Mouse (Mus musculus) limb, embryonic 13.5 days (tissue): ENCODE results near the gene Itpr3. TPM values are rescaled to one million over a fixed set of nuclear protein-coding genes. Genes with fewer than 3 reads are reported as not detected.
A peak's percentile ranks its signal among the peaks of the same experiment; 100 is the strongest.

Experiments
- ATAC-seq: fragments of 200-750 bp; cut with Nextera tagmentation; 2 replicates; pipeline ENCODE4 v1.8.0; 2017; ENCODE audit warnings: low read depth, moderate number of reproducible peaks, moderate TSS enrichment; ENCODE audit not compliant: low FRiP score
- H3K27ac ChIP-seq: fragments of 300-500 bp; sonication (generic); 2 replicates; pipeline ENCODE4 v1.5.1; 2015; ENCODE audit warnings: inconsistent platforms, mild to moderate bottlenecking, moderate library complexity
- H3K27me3 ChIP-seq: fragments of 300-500 bp; sonication (generic); 2 replicates; pipeline ENCODE4 v1.6.1; 2015; ENCODE audit warnings: mild to moderate bottlenecking, inconsistent platforms
- H3K36me3 ChIP-seq: fragments of 300-500 bp; sonication (generic); 2 replicates; pipeline ENCODE4 v1.6.1; 2015; ENCODE audit warnings: inconsistent platforms, mild to moderate bottlenecking, moderate library complexity
- H3K4me1 ChIP-seq: fragments of 300-500 bp; sonication (generic); 2 replicates; pipeline ENCODE4 v1.6.1; 2015; ENCODE audit warnings: inconsistent platforms
- H3K4me2 ChIP-seq: fragments of 300-500 bp; sonication (generic); replicated peaks from 2 replicates; pipeline ENCODE4 v1.6.1; 2015; ENCODE audit warnings: inconsistent platforms, mild to moderate bottlenecking, moderate library complexity
- H3K4me3 ChIP-seq: fragments of 300-500 bp; sonication (generic); 2 replicates; pipeline ENCODE4 v1.5.1; 2015; ENCODE audit warnings: moderate library complexity, mild to moderate bottlenecking, inconsistent platforms
- H3K9ac ChIP-seq: fragments of 300-500 bp; sonication (generic); 2 replicates; pipeline ENCODE4 v1.6.1; 2015; ENCODE audit warnings: mild to moderate bottlenecking, inconsistent platforms
- H3K9me3 ChIP-seq: fragments of 300-500 bp; sonication (generic); 2 replicates; pipeline ENCODE4 v1.6.1; 2016; ENCODE audit warnings: inconsistent platforms
- WGBS: fragments of 180-500 bp; shearing (Covaris S2); methylation state at CpG from one replicate; pipeline ENCODE4 v1.1.7; 2015; 5-methylcytosine and 5-hydroxymethylcytosine counted together
- polyA plus RNA-seq: library from polyadenylated mRNA; unstranded; fragments of >200 nt; fragmentation: Nextera tagmentation; extraction: Ambion mirVana; gene quantifications from 2 replicates; pipeline ENCODE4 v1.2.1, GENCODE M21; 2015

Gene Itpr3
- polyA plus RNA-seq: 3.1 and 3.3 TPM in 2 replicates

- Histone ChIP-seq H3K4me3 (peak within 1 kb of the TSS; percentile 64), H3K27ac (peak within 1 kb of the TSS; percentile 71), H3K27me3 (peaks cover 7% of the 10 kb centered on the region; the same call in 1 of the 2 replicates)
These were observed at the start of gene Itpr3 for GRCm38 (mm10) chr17:27056812-27057516. Gene Itpr3, plus strand, starts transcription at chr17:27057304.

GRCm38 (mm10) chr17:27008277-27008676, 48.8 kb upstream of the Itpr3 start:
- Histone ChIP-seq H3K4me2 (no peak overlapping the region), H3K36me3 (no peaks in the 10 kb centered on the region), H3K27me3 (peaks cover 6% of the 10 kb centered on the region; the same call in 1 of the 2 replicates), H3K9ac (no peak overlapping the region), H3K4me1 (0 out of 2 replicates have a peak, but pooled peaks cover 13% of the 10 kb centered on the region), H3K4me3 (no peak overlapping the region), H3K9me3 (no peaks in the 10 kb centered on the region), H3K27ac (no peak overlapping the region)
- no peak for ATAC-seq
- WGBS: 80% methylated on average over 2 of the region's 2 CpGs

More at GRCm38 (mm10) chr17:27056812-27057516, at the start of gene Itpr3:
- Histone ChIP-seq H3K4me1 (peaks cover 43% of the 10 kb centered on the region), H3K4me2 (peak within 1 kb of the TSS; percentile 93), H3K36me3 (no peaks in the 10 kb centered on the region), H3K9me3 (0 out of 2 replicates have a peak, but pooled peaks cover 3% of the 10 kb centered on the region), H3K9ac (peak within 1 kb of the TSS; percentile 76)
- ATAC-seq: peak; percentile 72
- WGBS: under 1% methylated on average over 56 of the region's 66 CpGs

GRCm38 (mm10) chr17:27011167-27011566, 45.9 kb upstream of the Itpr3 start:
- no peak for ATAC-seq
- Histone ChIP-seq H3K4me2 (no peak overlapping the region), H3K36me3 (no peaks in the 10 kb centered on the region), H3K4me1 (0 out of 2 replicates have a peak, but pooled peaks cover 9% of the 10 kb centered on the region), H3K9ac (no peak overlapping the region), H3K27me3 (no peaks in the 10 kb centered on the region), H3K9me3 (no peaks in the 10 kb centered on the region), H3K4me3 (no peak overlapping the region), H3K27ac (no peak overlapping the region)
- WGBS: 88% methylated on average over 10 of the region's 10 CpGs

GRCm38 (mm10) chr17:27011998-27012672, 45.0 kb upstream of the Itpr3 start:
- Histone ChIP-seq H3K4me2 (no peak overlapping the region), H3K4me1 (peaks cover 6% of the 10 kb centered on the region; the same call in 1 of the 2 replicates), H3K4me3 (no peak overlapping the region), H3K36me3 (no peaks in the 10 kb centered on the region), H3K27me3 (no peaks in the 10 kb centered on the region), H3K9me3 (no peaks in the 10 kb centered on the region), H3K9ac (no peak overlapping the region), H3K27ac (no peak overlapping the region)
- no peak for ATAC-seq
- 54% methylated on average over 14 of the region's 14 CpGs for WGBS

- Histone ChIP-seq H3K4me3 (no peak overlapping the region), H3K27ac (no peak overlapping the region), H3K9me3 (no peaks in the 10 kb centered on the region), H3K36me3 (no peaks in the 10 kb centered on the region), H3K9ac (no peak overlapping the region), H3K27me3 (no peaks in the 10 kb centered on the region), H3K4me1 (peaks cover 11% of the 10 kb centered on the region; the same call in 1 of the 2 replicates), H3K4me2 (no peak overlapping the region)
- no peak for ATAC-seq
- 30% methylated on average over 6 of the region's 6 CpGs for WGBS
These were observed 44.2 kb upstream of the Itpr3 start for GRCm38 (mm10) chr17:27012909-27013308.

- H3K9ac ChIP-seq: peak overlapping the region; percentile 67
- 4% methylated on average over 34 of the region's 34 CpGs for WGBS
- peak overlapping the region; percentile 74 for H3K4me2 ChIP-seq
- no peaks in the 10 kb centered on the region for H3K27me3 ChIP-seq
- H3K27ac ChIP-seq: peak overlapping the region; percentile 56
- peak; percentile 86 for ATAC-seq
- H3K4me3 ChIP-seq: peak overlapping the region; percentile 52
- peaks cover 35% of the 10 kb centered on the region for H3K36me3 ChIP-seq
- no peaks in the 10 kb centered on the region for H3K9me3 ChIP-seq
- H3K4me1 ChIP-seq: peaks cover 13% of the 10 kb centered on the region
These were observed 39.3 kb upstream of the Itpr3 start for GRCm38 (mm10) chr17:27017564-27018499.

GRCm38 (mm10) chr17:27018555-27019196, 38.4 kb upstream of the Itpr3 start:
- no peak for ATAC-seq
- H3K9ac ChIP-seq: peak overlapping the region; percentile 67
- WGBS: 28% methylated on average over 11 of the region's 12 CpGs

GRCm38 (mm10) chr17:27021076-27021475, 36.0 kb upstream of the Itpr3 start:
- Histone ChIP-seq H3K4me2 (no peak overlapping the region), H3K27me3 (no peaks in the 10 kb centered on the region), H3K4me1 (peaks cover 13% of the 10 kb centered on the region), H3K9me3 (no peaks in the 10 kb centered on the region), H3K4me3 (no peak overlapping the region), H3K36me3 (peaks cover 68% of the 10 kb centered on the region), H3K27ac (no peak overlapping the region), H3K9ac (no peak overlapping the region)
- 87% methylated on average over 14 of the region's 14 CpGs for WGBS
- ATAC-seq: no peak

More at GRCm38 (mm10) chr17:27018555-27019196, 38.4 kb upstream of the Itpr3 start:
- Histone ChIP-seq H3K36me3 (peaks cover 44% of the 10 kb centered on the region), H3K27ac (peak overlapping the region; percentile 56; the same call in 1 of the 2 replicates), H3K9me3 (no peaks in the 10 kb centered on the region), H3K4me1 (peaks cover 13% of the 10 kb centered on the region), H3K4me2 (peak overlapping the region; percentile 74), H3K27me3 (no peaks in the 10 kb centered on the region), H3K4me3 (peak overlapping the region; percentile 52)

GRCm38 (mm10) chr17:27021736-27022135, 35.4 kb upstream of the Itpr3 start:
- Histone ChIP-seq H3K9ac (no peak overlapping the region), H3K4me3 (no peak overlapping the region), H3K4me1 (peaks cover 13% of the 10 kb centered on the region), H3K27me3 (no peaks in the 10 kb centered on the region), H3K36me3 (peaks cover 70% of the 10 kb centered on the region), H3K4me2 (no peak overlapping the region), H3K27ac (no peak overlapping the region), H3K9me3 (no peaks in the 10 kb centered on the region)
- WGBS: 92% methylated on average over 9 of the region's 9 CpGs
- no peak for ATAC-seq

GRCm38 (mm10) chr17:27023342-27023741, 33.8 kb upstream of the Itpr3 start:
- H3K9me3 ChIP-seq: no peaks in the 10 kb centered on the region
- H3K36me3 ChIP-seq: peaks cover 70% of the 10 kb centered on the region
- no peak overlapping the region for H3K4me3 ChIP-seq
- no peak overlapping the region for H3K27ac ChIP-seq
- no peak overlapping the region for H3K9ac ChIP-seq
- H3K4me1 ChIP-seq: peaks cover 16% of the 10 kb centered on the region
- WGBS: 91% methylated on average over 4 of the region's 4 CpGs
- H3K4me2 ChIP-seq: no peak overlapping the region
- ATAC-seq: no peak
- H3K27me3 ChIP-seq: no peaks in the 10 kb centered on the region

GRCm38 (mm10) chr17:27025326-27025902, 31.7 kb upstream of the Itpr3 start:
- Histone ChIP-seq H3K4me2 (no peak overlapping the region), H3K9ac (no peak overlapping the region), H3K27me3 (no peaks in the 10 kb centered on the region), H3K27ac (no peak overlapping the region), H3K9me3 (no peaks in the 10 kb centered on the region), H3K4me1 (peaks cover 14% of the 10 kb centered on the region), H3K36me3 (peaks cover 59% of the 10 kb centered on the region), H3K4me3 (no peak overlapping the region)
- ATAC-seq: no peak
- 94% methylated on average over 17 of the region's 17 CpGs for WGBS
